Mouse (Mus musculus): Measurements from ENCODE around the gene Cs.

The Cs gene

GRCm38 (mm10) chr10:128340257-128340656 is 2.7 kb downstream of the Cs start:
- H3K4me3 ChIP-seq (replicated peaks; ENCODE audit: low read length), result 0 out of 2 replicates have a peak overlapping the region, but pooled peaks have one; percentile 100
- H3K9me3 ChIP-seq (ENCODE audit: low read length), result no peaks in the 10 kb centered on the region
- no peaks in the 10 kb centered on the region for H3K27me3 ChIP-seq (ENCODE audit: insufficient read depth, low read length)
- peaks cover 74% of the 10 kb centered on the region for H3K4me1 ChIP-seq (replicated peaks; ENCODE audit: low read depth, low read length)
- peaks cover 56% of the 10 kb centered on the region for H3K36me3 ChIP-seq (ENCODE audit: insufficient read depth, low read length)
- TF ChIP-seq CTCF (conservative IDR thresholded peaks at IDR 0.05; ENCODE audit: low read length) (peak; percentile 53), NANOG (IDR thresholded peaks at IDR 0.05; ENCODE audit: borderline replicate concordance, low read length) (no peak)

- no peaks in the 10 kb centered on the region for H3K27me3 ChIP-seq (ENCODE audit: insufficient read depth, low read length)
- peaks cover 76% of the 10 kb centered on the region for H3K36me3 ChIP-seq (ENCODE audit: insufficient read depth, low read length)
- TF ChIP-seq NANOG (IDR thresholded peaks at IDR 0.05; ENCODE audit: borderline replicate concordance, low read length) (no peak), CTCF (conservative IDR thresholded peaks at IDR 0.05; ENCODE audit: low read length) (no peak), POU5F1 (IDR thresholded peaks at IDR 0.05; ENCODE audit: borderline replicate concordance, low read length) (no peak)
- no peak overlapping the region for H3K4me3 ChIP-seq (replicated peaks; ENCODE audit: low read length)
- peaks cover 86% of the 10 kb centered on the region for H3K4me1 ChIP-seq (replicated peaks; ENCODE audit: low read depth, low read length)
- no peaks in the 10 kb centered on the region for H3K9me3 ChIP-seq (ENCODE audit: low read length)
These were observed 5.9 kb downstream of the Cs start for GRCm38 (mm10) chr10:128343436-128343835.

- Histone ChIP-seq H3K27me3 (ENCODE audit: insufficient read depth, low read length) (no peaks in the 10 kb centered on the region), H3K4me3 (replicated peaks; ENCODE audit: low read length) (no peak overlapping the region), H3K4me1 (replicated peaks; ENCODE audit: low read depth, low read length) (peaks cover 76% of the 10 kb centered on the region), H3K9me3 (ENCODE audit: low read length) (no peaks in the 10 kb centered on the region), H3K36me3 (ENCODE audit: insufficient read depth, low read length) (peaks cover 75% of the 10 kb centered on the region)
- TF ChIP-seq NANOG (IDR thresholded peaks at IDR 0.05; ENCODE audit: borderline replicate concordance, low read length) (no peak), CTCF (conservative IDR thresholded peaks at IDR 0.05; ENCODE audit: low read length) (no peak), POU5F1 (IDR thresholded peaks at IDR 0.05; ENCODE audit: borderline replicate concordance, low read length) (no peak)
These were observed 7.2 kb downstream of the Cs start for GRCm38 (mm10) chr10:128344568-128345275.

GRCm38 (mm10) chr10:128347541-128347940 is 10.0 kb downstream of the Cs start:
- H3K4me3 ChIP-seq (replicated peaks; ENCODE audit: low read length), result no peak overlapping the region
- no peaks in the 10 kb centered on the region for H3K9me3 ChIP-seq (ENCODE audit: low read length)
- peaks cover 76% of the 10 kb centered on the region for H3K36me3 ChIP-seq (ENCODE audit: insufficient read depth, low read length)
- peaks cover 52% of the 10 kb centered on the region for H3K4me1 ChIP-seq (replicated peaks; ENCODE audit: low read depth, low read length)
- H3K27me3 ChIP-seq (ENCODE audit: insufficient read depth, low read length), result no peaks in the 10 kb centered on the region
- no peak for TF ChIP-seq NANOG (IDR thresholded peaks at IDR 0.05; ENCODE audit: borderline replicate concordance, low read length)
- TF ChIP-seq CTCF (conservative IDR thresholded peaks at IDR 0.05; ENCODE audit: low read length), result no peak
- no peak for TF ChIP-seq POU5F1 (IDR thresholded peaks at IDR 0.05; ENCODE audit: borderline replicate concordance, low read length)

DNA sequence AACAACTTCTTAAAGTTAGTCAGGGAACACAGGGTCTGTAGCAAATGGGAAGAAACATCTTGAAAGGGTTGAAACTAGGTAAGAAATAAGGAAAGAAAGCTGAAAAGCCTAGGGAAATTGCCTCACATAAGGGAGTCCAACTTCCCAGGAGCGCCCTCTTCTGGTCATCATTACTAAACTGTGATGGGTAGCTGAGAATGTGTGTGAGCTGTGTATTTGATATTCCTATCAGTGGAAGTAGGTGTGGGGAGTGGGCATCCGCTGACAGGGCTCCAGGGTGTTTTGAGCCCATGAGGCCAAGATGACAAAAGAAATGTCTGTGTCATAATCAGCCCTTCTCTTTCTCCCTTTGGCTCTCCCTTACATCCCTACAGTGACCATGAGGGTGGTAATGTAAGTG is 21.3 kb downstream of the Cs start:
- TF ChIP-seq NANOG (IDR thresholded peaks at IDR 0.05; ENCODE audit: borderline replicate concordance, low read length) (no peak), CTCF (conservative IDR thresholded peaks at IDR 0.05; ENCODE audit: low read length) (peak; percentile 47)

GRCm38 (mm10) chr10:128359226-128359625 is 21.7 kb downstream of the Cs start:
- Histone ChIP-seq H3K4me3 (replicated peaks; ENCODE audit: low read length) (no peak overlapping the region), H3K36me3 (ENCODE audit: insufficient read depth, low read length) (peaks cover 99% of the 10 kb centered on the region), H3K27me3 (ENCODE audit: insufficient read depth, low read length) (no peaks in the 10 kb centered on the region), H3K4me1 (replicated peaks; ENCODE audit: low read depth, low read length) (peaks cover 9% of the 10 kb centered on the region; the same call in 1 of the 2 replicates), H3K9me3 (ENCODE audit: low read length) (no peaks in the 10 kb centered on the region)
- TF ChIP-seq NANOG (IDR thresholded peaks at IDR 0.05; ENCODE audit: borderline replicate concordance, low read length) (no peak), CTCF (conservative IDR thresholded peaks at IDR 0.05; ENCODE audit: low read length) (no peak), POU5F1 (IDR thresholded peaks at IDR 0.05; ENCODE audit: borderline replicate concordance, low read length) (no peak)

More for the DNA sequence above, 21.3 kb downstream of the Cs start:
- Histone ChIP-seq H3K4me3 (replicated peaks; ENCODE audit: low read length) (no peak overlapping the region), H3K9me3 (ENCODE audit: low read length) (no peaks in the 10 kb centered on the region), H3K36me3 (ENCODE audit: insufficient read depth, low read length) (peaks cover 99% of the 10 kb centered on the region), H3K4me1 (replicated peaks; ENCODE audit: low read depth, low read length) (peaks cover 9% of the 10 kb centered on the region; the same call in 1 of the 2 replicates), H3K27me3 (ENCODE audit: insufficient read depth, low read length) (no peaks in the 10 kb centered on the region)

DNA sequence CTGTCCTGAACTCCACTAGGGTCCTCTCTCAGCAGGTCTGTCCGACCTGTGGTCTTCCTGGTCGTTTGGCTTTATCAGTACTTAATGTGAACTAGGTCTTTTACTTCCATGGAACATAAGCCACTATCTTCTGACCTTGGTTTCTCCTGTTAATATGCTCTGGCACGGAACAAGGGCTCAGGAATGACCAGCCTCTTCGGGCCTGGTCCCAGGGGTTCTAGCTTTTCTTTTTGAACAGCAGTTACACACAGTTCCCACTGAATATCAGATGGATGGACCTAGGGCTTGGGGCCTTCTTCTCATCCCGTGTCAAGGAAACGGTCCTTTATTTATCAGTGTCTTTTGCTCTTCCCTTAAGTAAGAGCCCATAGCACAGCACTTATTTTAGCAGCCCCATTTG is 24.3 kb downstream of the Cs start:
- no peaks in the 10 kb centered on the region for H3K27me3 ChIP-seq (ENCODE audit: insufficient read depth, low read length)
- H3K9me3 ChIP-seq (ENCODE audit: low read length), result no peaks in the 10 kb centered on the region
- peaks cover 21% of the 10 kb centered on the region for H3K4me1 ChIP-seq (replicated peaks; ENCODE audit: low read depth, low read length)
- H3K36me3 ChIP-seq (ENCODE audit: insufficient read depth, low read length), result peaks cover 97% of the 10 kb centered on the region
- TF ChIP-seq NANOG (IDR thresholded peaks at IDR 0.05; ENCODE audit: borderline replicate concordance, low read length) (no peak), POU5F1 (IDR thresholded peaks at IDR 0.05; ENCODE audit: borderline replicate concordance, low read length) (no peak), CTCF (conservative IDR thresholded peaks at IDR 0.05; ENCODE audit: low read length) (no peak)
- no peak overlapping the region for H3K4me3 ChIP-seq (replicated peaks; ENCODE audit: low read length)

- Histone ChIP-seq H3K27me3 (ENCODE audit: insufficient read depth, low read length) (no peaks in the 10 kb centered on the region), H3K4me3 (replicated peaks; ENCODE audit: low read length) (no peak overlapping the region), H3K9me3 (ENCODE audit: low read length) (no peaks in the 10 kb centered on the region), H3K36me3 (ENCODE audit: insufficient read depth, low read length) (peaks cover 90% of the 10 kb centered on the region), H3K4me1 (replicated peaks; ENCODE audit: low read depth, low read length) (peaks cover 26% of the 10 kb centered on the region)
- TF ChIP-seq POU5F1 (IDR thresholded peaks at IDR 0.05; ENCODE audit: borderline replicate concordance, low read length), result no peak
- TF ChIP-seq CTCF (conservative IDR thresholded peaks at IDR 0.05; ENCODE audit: low read length), result peak; percentile 58
These were observed 25.0 kb downstream of the Cs start for GRCm38 (mm10) chr10:128362568-128362967.

- H3K36me3 ChIP-seq (ENCODE audit: insufficient read depth, low read length), result peaks cover 36% of the 10 kb centered on the region
- no peaks in the 10 kb centered on the region for H3K9me3 ChIP-seq (ENCODE audit: low read length)
- H3K4me3 ChIP-seq (replicated peaks; ENCODE audit: low read length), result peak overlapping the region; percentile 89
- H3K27me3 ChIP-seq (ENCODE audit: insufficient read depth, low read length), result no peaks in the 10 kb centered on the region
- TF ChIP-seq NANOG (IDR thresholded peaks at IDR 0.05; ENCODE audit: borderline replicate concordance, low read length) (no peak), POU5F1 (IDR thresholded peaks at IDR 0.05; ENCODE audit: borderline replicate concordance, low read length) (no peak)
- peaks cover 62% of the 10 kb centered on the region for H3K4me1 ChIP-seq (replicated peaks; ENCODE audit: low read depth, low read length)
These were observed 30.4 kb downstream of the Cs start for GRCm38 (mm10) chr10:128367899-128368401.
